Mouse (Mus musculus): ENCODE data around the gene Gp1ba. TPM values are rescaled to one million over a fixed set of nuclear protein-coding genes. Genes with fewer than 3 reads are reported as not detected.

Gene Gp1ba
- 0.26 and 0.37 TPM in 2 replicates for polyA plus RNA-seq (2014; fragmentation: Nextera tagmentation; extraction: Ambion mirVana)

- Histone ChIP-seq H3K27me3 (replicated peaks; ENCODE audit: control insufficient read depth, insufficient read depth, low read length) (no peaks in the 10 kb centered on the region), H3K9ac (ENCODE audit: low read length) (no peak within 1 kb of the TSS), H3K36me3 (ENCODE audit: control insufficient read depth, insufficient read depth, low read length) (peaks cover 5% of the 10 kb centered on the region; the same call in 1 of the 2 replicates), H3K27ac (ENCODE audit: low read depth) (no peak within 1 kb of the TSS), H3K9me3 (ENCODE audit: control insufficient read depth, low read length) (no peaks in the 10 kb centered on the region), H3K4me3 (ENCODE audit: low read depth, low read length) (no peak within 1 kb of the TSS), H3K4me1 (replicated peaks; ENCODE audit: control insufficient read depth, insufficient read depth, low read length) (no peaks in the 10 kb centered on the region), H3K4me2 (ENCODE audit: low read length) (no peak within 1 kb of the TSS)
- 28% methylated on average over 5 of the region's 5 CpGs for WGBS
- ATAC-seq (replicated peaks; ENCODE audit: low FRiP score, low TSS enrichment, low read depth), result no peak
- no peak for DNase-seq (ENCODE audit: low spot score)
These were observed at the start of gene Gp1ba for GRCm38 (mm10) chr11:70638714-70639278. TSS of gene Gp1ba (plus strand) at chr11:70639122.

GRCm38 (mm10) chr11:70591733-70592132 is 47.2 kb upstream of the Gp1ba start:
- ATAC-seq (replicated peaks; ENCODE audit: low FRiP score, low TSS enrichment, low read depth) (no peak), DNase-seq (ENCODE audit: low spot score) (no peak)
- Histone ChIP-seq H3K9me3 (ENCODE audit: control insufficient read depth, low read length) (no peaks in the 10 kb centered on the region), H3K27me3 (replicated peaks; ENCODE audit: control insufficient read depth, insufficient read depth, low read length) (no peaks in the 10 kb centered on the region), H3K27ac (ENCODE audit: low read depth) (no peak overlapping the region), H3K36me3 (ENCODE audit: control insufficient read depth, insufficient read depth, low read length) (no peaks in the 10 kb centered on the region), H3K9ac (ENCODE audit: low read length) (no peak overlapping the region), H3K4me3 (ENCODE audit: low read depth, low read length) (no peak overlapping the region), H3K4me2 (ENCODE audit: low read length) (no peak overlapping the region), H3K4me1 (replicated peaks; ENCODE audit: control insufficient read depth, insufficient read depth, low read length) (no peaks in the 10 kb centered on the region)
- 96% methylated on average over 1 of the region's 1 CpGs for WGBS

GRCm38 (mm10) chr11:70594253-70594989 is 44.5 kb upstream of the Gp1ba start:
- H3K36me3 ChIP-seq (ENCODE audit: control insufficient read depth, insufficient read depth, low read length), result peaks cover 26% of the 10 kb centered on the region
- no peak overlapping the region for H3K9ac ChIP-seq (ENCODE audit: low read length)
- H3K4me2 ChIP-seq (ENCODE audit: low read length), result no peak overlapping the region
- H3K27ac ChIP-seq (ENCODE audit: low read depth), result no peak overlapping the region
- 79% methylated on average over 15 of the region's 15 CpGs for WGBS
- no peak for DNase-seq (ENCODE audit: low spot score)
- no peaks in the 10 kb centered on the region for H3K9me3 ChIP-seq (ENCODE audit: control insufficient read depth, low read length)
- ATAC-seq (replicated peaks; ENCODE audit: low FRiP score, low TSS enrichment, low read depth), result no peak
- no peaks in the 10 kb centered on the region for H3K4me1 ChIP-seq (replicated peaks; ENCODE audit: control insufficient read depth, insufficient read depth, low read length)
- no peak overlapping the region for H3K4me3 ChIP-seq (ENCODE audit: low read depth, low read length)
- no peaks in the 10 kb centered on the region for H3K27me3 ChIP-seq (replicated peaks; ENCODE audit: control insufficient read depth, insufficient read depth, low read length)

- no peaks in the 10 kb centered on the region for H3K27me3 ChIP-seq (replicated peaks; ENCODE audit: control insufficient read depth, insufficient read depth, low read length)
- ATAC-seq (replicated peaks; ENCODE audit: low FRiP score, low TSS enrichment, low read depth) (no peak), DNase-seq (ENCODE audit: low spot score) (no peak)
- no peak overlapping the region for H3K9ac ChIP-seq (ENCODE audit: low read length)
- H3K4me2 ChIP-seq (ENCODE audit: low read length), result no peak overlapping the region
- H3K36me3 ChIP-seq (ENCODE audit: control insufficient read depth, insufficient read depth, low read length), result peaks cover 34% of the 10 kb centered on the region
- no peak overlapping the region for H3K4me3 ChIP-seq (ENCODE audit: low read depth, low read length)
- no peak overlapping the region for H3K27ac ChIP-seq (ENCODE audit: low read depth)
- 53% methylated on average over 2 of the region's 2 CpGs for WGBS
- H3K9me3 ChIP-seq (ENCODE audit: control insufficient read depth, low read length), result no peaks in the 10 kb centered on the region
- H3K4me1 ChIP-seq (replicated peaks; ENCODE audit: control insufficient read depth, insufficient read depth, low read length), result no peaks in the 10 kb centered on the region
These were observed 43.3 kb upstream of the Gp1ba start for GRCm38 (mm10) chr11:70595638-70596037.

- Histone ChIP-seq H3K27ac (ENCODE audit: low read depth) (no peak overlapping the region), H3K4me2 (ENCODE audit: low read length) (no peak overlapping the region)
- 74% methylated on average over 4 of the region's 4 CpGs for WGBS
These were observed 42.8 kb upstream of the Gp1ba start for GRCm38 (mm10) chr11:70596094-70596493.

GRCm38 (mm10) chr11:70597301-70597700 is 41.6 kb upstream of the Gp1ba start:
- H3K4me1 ChIP-seq (replicated peaks; ENCODE audit: control insufficient read depth, insufficient read depth, low read length), result no peaks in the 10 kb centered on the region
- no peak overlapping the region for H3K9ac ChIP-seq (ENCODE audit: low read length)
- H3K9me3 ChIP-seq (ENCODE audit: control insufficient read depth, low read length), result no peaks in the 10 kb centered on the region
- H3K27me3 ChIP-seq (replicated peaks; ENCODE audit: control insufficient read depth, insufficient read depth, low read length), result no peaks in the 10 kb centered on the region
- ATAC-seq (replicated peaks; ENCODE audit: low FRiP score, low TSS enrichment, low read depth) (no peak), DNase-seq (ENCODE audit: low spot score) (no peak)
- H3K27ac ChIP-seq (ENCODE audit: low read depth), result no peak overlapping the region
- peaks cover 44% of the 10 kb centered on the region for H3K36me3 ChIP-seq (ENCODE audit: control insufficient read depth, insufficient read depth, low read length)
- no peak overlapping the region for H3K4me3 ChIP-seq (ENCODE audit: low read depth, low read length)
- no peak overlapping the region for H3K4me2 ChIP-seq (ENCODE audit: low read length)
- 80% methylated on average over 6 of the region's 6 CpGs for WGBS

More at GRCm38 (mm10) chr11:70596094-70596493, 42.8 kb upstream of the Gp1ba start:
- no peak overlapping the region for H3K4me3 ChIP-seq (ENCODE audit: low read depth, low read length)
- no peak for ATAC-seq (replicated peaks; ENCODE audit: low FRiP score, low TSS enrichment, low read depth)
- no peaks in the 10 kb centered on the region for H3K27me3 ChIP-seq (replicated peaks; ENCODE audit: control insufficient read depth, insufficient read depth, low read length)
- peaks cover 34% of the 10 kb centered on the region for H3K36me3 ChIP-seq (ENCODE audit: control insufficient read depth, insufficient read depth, low read length)
- H3K9ac ChIP-seq (ENCODE audit: low read length), result no peak overlapping the region
- no peaks in the 10 kb centered on the region for H3K9me3 ChIP-seq (ENCODE audit: control insufficient read depth, low read length)
- DNase-seq (ENCODE audit: low spot score), result no peak
- H3K4me1 ChIP-seq (replicated peaks; ENCODE audit: control insufficient read depth, insufficient read depth, low read length), result no peaks in the 10 kb centered on the region

GRCm38 (mm10) chr11:70598451-70598953 is 40.4 kb upstream of the Gp1ba start:
- Histone ChIP-seq H3K4me2 (ENCODE audit: low read length) (no peak overlapping the region), H3K27me3 (replicated peaks; ENCODE audit: control insufficient read depth, insufficient read depth, low read length) (no peaks in the 10 kb centered on the region), H3K36me3 (ENCODE audit: control insufficient read depth, insufficient read depth, low read length) (peaks cover 54% of the 10 kb centered on the region), H3K9ac (ENCODE audit: low read length) (no peak overlapping the region), H3K4me3 (ENCODE audit: low read depth, low read length) (no peak overlapping the region), H3K27ac (ENCODE audit: low read depth) (no peak overlapping the region), H3K9me3 (ENCODE audit: control insufficient read depth, low read length) (no peaks in the 10 kb centered on the region), H3K4me1 (replicated peaks; ENCODE audit: control insufficient read depth, insufficient read depth, low read length) (no peaks in the 10 kb centered on the region)
- ATAC-seq (replicated peaks; ENCODE audit: low FRiP score, low TSS enrichment, low read depth), result no peak
- DNase-seq (ENCODE audit: low spot score), result no peak
- WGBS, result 85% methylated on average over 9 of the region's 9 CpGs

GRCm38 (mm10) chr11:70605024-70605566 is 33.8 kb upstream of the Gp1ba start:
- ATAC-seq (replicated peaks; ENCODE audit: low FRiP score, low TSS enrichment, low read depth) (no peak), DNase-seq (ENCODE audit: low spot score) (peak; percentile 87)
- H3K36me3 ChIP-seq (ENCODE audit: control insufficient read depth, insufficient read depth, low read length), result peaks cover 86% of the 10 kb centered on the region

More at GRCm38 (mm10) chr11:70605024-70605566, 33.8 kb upstream of the Gp1ba start:
- Histone ChIP-seq H3K4me1 (replicated peaks; ENCODE audit: control insufficient read depth, insufficient read depth, low read length) (no peaks in the 10 kb centered on the region), H3K4me2 (ENCODE audit: low read length) (no peak overlapping the region), H3K27ac (ENCODE audit: low read depth) (no peak overlapping the region), H3K9me3 (ENCODE audit: control insufficient read depth, low read length) (no peaks in the 10 kb centered on the region), H3K27me3 (replicated peaks; ENCODE audit: control insufficient read depth, insufficient read depth, low read length) (no peaks in the 10 kb centered on the region), H3K4me3 (ENCODE audit: low read depth, low read length) (no peak overlapping the region), H3K9ac (ENCODE audit: low read length) (no peak overlapping the region)
- 54% methylated on average over 14 of the region's 14 CpGs for WGBS

All from intestine, embryonic 14.5 days (tissue).